Mouse (Mus musculus): ENCODE results near the gene Arf3. TPM values are rescaled to one million over a fixed set of nuclear protein-coding genes. Genes with fewer than 3 reads are reported as not detected.
A peak's percentile ranks its signal among the peaks of the same experiment; 100 is the strongest.

Arf3 gene
- polyA plus RNA-seq, 1 experiment from 2014 or later = 53.3 TPM

- H3K36me3 ChIP-seq = no peaks in the 10 kb centered on the region
- H3K4me3 ChIP-seq (replicated peaks) = peak overlapping the region; percentile 38
- WGBS = 3% methylated on average over 19 of the region's 19 CpGs
- peak overlapping the region; percentile 56 for H3K27ac ChIP-seq (replicated peaks)
- peak overlapping the region; percentile 47 for H3K4me2 ChIP-seq (replicated peaks)
- ATAC-seq (ENCODE audit: insufficient number of reproducible peaks, low FRiP score, low TSS enrichment, low read depth) = no peak
- H3K9me3 ChIP-seq (replicated peaks) = no peaks in the 10 kb centered on the region
- peaks cover 93% of the 10 kb centered on the region for H3K27me3 ChIP-seq
- H3K9ac ChIP-seq = no peak overlapping the region
- H3K4me1 ChIP-seq = peaks cover 65% of the 10 kb centered on the region
Observed at GRCm38 (mm10) chr15:98777005-98777616, 14.1 kb upstream of the Arf3 start.

DNA sequence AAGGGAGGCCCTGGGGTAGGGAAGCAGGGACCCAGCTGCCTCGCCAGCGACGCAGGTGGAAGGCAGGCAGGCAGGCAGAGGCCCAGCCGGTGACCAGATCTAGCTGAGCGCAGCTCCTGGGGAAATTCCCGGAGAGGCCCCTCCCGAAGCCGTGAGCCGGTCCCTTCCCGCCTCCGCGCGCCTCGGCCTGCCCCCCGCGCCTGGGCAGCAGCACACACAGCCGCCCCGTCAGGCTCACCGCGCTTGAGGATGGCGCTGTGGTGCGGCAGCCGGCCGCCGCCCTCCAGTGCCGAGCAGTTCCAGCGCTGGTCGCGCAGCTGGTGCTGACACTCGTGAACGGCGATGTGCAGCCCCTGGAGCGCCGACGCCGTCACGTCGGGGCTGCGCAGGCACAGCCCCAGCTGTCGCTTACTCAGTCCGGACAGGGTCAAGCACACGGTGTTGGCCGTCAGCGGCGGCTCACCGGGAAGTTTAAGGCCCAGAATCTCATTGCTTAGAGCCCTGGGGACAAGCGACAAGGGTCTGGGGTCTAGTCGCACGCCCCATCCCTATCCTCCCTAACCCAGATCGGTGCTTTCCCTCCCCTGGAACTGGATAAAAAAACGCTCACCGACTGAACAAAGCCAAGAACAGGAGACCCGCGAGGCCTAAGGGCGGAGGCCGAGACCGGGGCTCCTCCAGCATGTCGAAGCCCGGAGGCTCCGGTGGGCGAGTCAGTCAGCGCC is 13.4 kb upstream of the Arf3 start:
- 2% methylated on average over 60 of the region's 62 CpGs for WGBS
- H3K9ac ChIP-seq = no peak overlapping the region
- H3K4me1 ChIP-seq = peaks cover 68% of the 10 kb centered on the region
- peaks cover 95% of the 10 kb centered on the region for H3K27me3 ChIP-seq
- peak overlapping the region; percentile 38 for H3K4me3 ChIP-seq (replicated peaks)
- peak overlapping the region; percentile 56 for H3K27ac ChIP-seq (replicated peaks)
- H3K36me3 ChIP-seq = no peaks in the 10 kb centered on the region
- H3K9me3 ChIP-seq (replicated peaks) = no peaks in the 10 kb centered on the region
- peak; percentile 22; the same call in 1 of the 2 replicates for ATAC-seq (ENCODE audit: insufficient number of reproducible peaks, low FRiP score, low TSS enrichment, low read depth)
- H3K4me2 ChIP-seq (replicated peaks) = peak overlapping the region; percentile 47

GRCm38 (mm10) chr15:98775533-98775932 is 12.5 kb upstream of the Arf3 start:
- Histone ChIP-seq H3K4me1 (peaks cover 62% of the 10 kb centered on the region), H3K9me3 (replicated peaks) (no peaks in the 10 kb centered on the region), H3K36me3 (no peaks in the 10 kb centered on the region), H3K9ac (no peak overlapping the region), H3K4me3 (replicated peaks) (peak overlapping the region; percentile 38), H3K4me2 (replicated peaks) (peak overlapping the region; percentile 47), H3K27ac (replicated peaks) (peak overlapping the region; percentile 56; the same call in 1 of the 2 replicates), H3K27me3 (peaks cover 90% of the 10 kb centered on the region)
- 5% methylated on average over 5 of the region's 5 CpGs for WGBS
- no peak for ATAC-seq (ENCODE audit: insufficient number of reproducible peaks, low FRiP score, low TSS enrichment, low read depth)

DNA sequence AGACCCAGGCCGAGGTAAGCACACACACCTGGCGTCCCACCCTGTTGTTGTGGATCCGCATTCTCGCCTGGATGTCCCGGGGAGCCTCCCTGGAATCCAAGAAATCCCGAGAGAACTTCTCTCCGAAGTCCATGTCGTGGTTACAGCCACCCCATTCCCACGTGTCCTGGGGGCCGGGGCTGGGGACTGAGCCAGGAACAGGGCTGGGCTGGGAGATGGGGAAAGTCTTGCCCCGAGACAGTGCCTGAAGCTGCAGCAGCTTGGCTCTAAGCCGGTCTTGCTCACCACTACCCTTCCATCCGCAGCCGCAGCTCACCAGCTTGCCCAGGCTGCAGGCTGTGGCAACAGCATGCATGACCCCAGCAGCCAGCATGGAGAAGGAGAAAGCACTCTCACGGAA is 11.1 kb upstream of the Arf3 start:
- Histone ChIP-seq H3K4me3 (replicated peaks) (no peak overlapping the region), H3K27ac (replicated peaks) (no peak overlapping the region; the same call in 1 of the 2 replicates), H3K9me3 (replicated peaks) (no peaks in the 10 kb centered on the region), H3K4me2 (replicated peaks) (no peak overlapping the region; the same call in 1 of the 2 replicates), H3K4me1 (peaks cover 55% of the 10 kb centered on the region), H3K9ac (no peak overlapping the region), H3K27me3 (peaks cover 82% of the 10 kb centered on the region), H3K36me3 (no peaks in the 10 kb centered on the region)
- no peak for ATAC-seq (ENCODE audit: insufficient number of reproducible peaks, low FRiP score, low TSS enrichment, low read depth)
- WGBS = 15% methylated on average over 15 of the region's 15 CpGs

GRCm38 (mm10) chr15:98772511-98773211 is 9.6 kb upstream of the Arf3 start:
- peaks cover 68% of the 10 kb centered on the region for H3K27me3 ChIP-seq
- peak overlapping the region; percentile 53 for H3K4me2 ChIP-seq (replicated peaks)
- no peak; the same call in 1 of the 2 replicates for ATAC-seq (ENCODE audit: insufficient number of reproducible peaks, low FRiP score, low TSS enrichment, low read depth)
- no peak overlapping the region for H3K27ac ChIP-seq (replicated peaks)
- H3K9ac ChIP-seq = no peak overlapping the region; the same call in 1 of the 2 replicates
- H3K4me3 ChIP-seq (replicated peaks) = peak overlapping the region; percentile 33
- H3K9me3 ChIP-seq (replicated peaks) = no peaks in the 10 kb centered on the region
- no peaks in the 10 kb centered on the region for H3K36me3 ChIP-seq
- peaks cover 41% of the 10 kb centered on the region for H3K4me1 ChIP-seq
- 5% methylated on average over 36 of the region's 36 CpGs for WGBS

DNA sequence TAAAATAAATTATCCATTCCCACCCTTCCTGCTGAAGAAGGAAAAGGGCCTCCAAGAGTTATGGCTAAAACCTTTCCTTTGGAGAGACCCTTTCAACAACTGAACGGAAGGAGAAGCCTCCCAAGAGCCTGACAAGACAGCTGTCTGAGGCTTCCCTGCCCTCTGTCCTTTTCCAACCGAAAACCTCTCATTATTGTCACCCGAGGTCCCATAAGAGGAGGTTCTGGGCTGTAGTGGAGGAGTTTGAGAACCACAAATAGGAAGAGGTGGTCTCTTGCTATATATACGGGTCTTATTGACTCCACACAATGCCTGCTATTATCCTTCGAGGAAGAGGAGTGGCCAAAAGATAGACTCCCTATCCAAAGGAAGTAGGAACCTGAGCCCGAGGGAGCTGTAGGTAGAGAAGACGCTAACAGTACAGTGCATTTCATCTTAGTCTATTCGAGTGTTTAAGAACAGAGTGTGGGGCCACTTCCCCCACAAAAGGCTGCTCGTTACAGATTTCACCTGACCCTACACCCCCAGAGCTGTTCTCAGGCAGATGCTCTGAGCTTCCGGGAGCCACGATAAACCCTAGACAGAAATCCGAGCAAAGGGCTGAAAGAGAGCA is 8.9 kb upstream of the Arf3 start:
- Histone ChIP-seq H3K9ac (no peak overlapping the region), H3K27ac (replicated peaks) (no peak overlapping the region), H3K4me1 (peaks cover 34% of the 10 kb centered on the region), H3K36me3 (no peaks in the 10 kb centered on the region), H3K27me3 (peaks cover 60% of the 10 kb centered on the region), H3K4me2 (replicated peaks) (peak overlapping the region; percentile 53), H3K9me3 (replicated peaks) (no peaks in the 10 kb centered on the region), H3K4me3 (replicated peaks) (peak overlapping the region; percentile 33; the same call in 1 of the 2 replicates)
- no peak for ATAC-seq (ENCODE audit: insufficient number of reproducible peaks, low FRiP score, low TSS enrichment, low read depth)
- WGBS = 15% methylated on average over 12 of the region's 12 CpGs

GRCm38 (mm10) chr15:98768259-98768658 is 5.2 kb upstream of the Arf3 start:
- Histone ChIP-seq H3K4me3 (replicated peaks) (no peak overlapping the region), H3K27ac (replicated peaks) (no peak overlapping the region), H3K4me2 (replicated peaks) (no peak overlapping the region), H3K4me1 (peaks cover 17% of the 10 kb centered on the region), H3K9me3 (replicated peaks) (no peaks in the 10 kb centered on the region), H3K9ac (no peak overlapping the region), H3K27me3 (peaks cover 31% of the 10 kb centered on the region), H3K36me3 (no peaks in the 10 kb centered on the region)
- WGBS = 15% methylated on average over 5 of the region's 5 CpGs
- peak; percentile 62 for ATAC-seq (ENCODE audit: insufficient number of reproducible peaks, low FRiP score, low TSS enrichment, low read depth)

GRCm38 (mm10) chr15:98765929-98766328 is 2.9 kb upstream of the Arf3 start:
- Histone ChIP-seq H3K4me3 (replicated peaks) (no peak overlapping the region), H3K27me3 (peaks cover 10% of the 10 kb centered on the region), H3K27ac (replicated peaks) (no peak overlapping the region), H3K4me1 (peaks cover 18% of the 10 kb centered on the region), H3K36me3 (no peaks in the 10 kb centered on the region), H3K9me3 (replicated peaks) (no peaks in the 10 kb centered on the region), H3K4me2 (replicated peaks) (no peak overlapping the region), H3K9ac (no peak overlapping the region)
- no peak for ATAC-seq (ENCODE audit: insufficient number of reproducible peaks, low FRiP score, low TSS enrichment, low read depth)
- 65% methylated on average over 4 of the region's 4 CpGs for WGBS

DNA sequence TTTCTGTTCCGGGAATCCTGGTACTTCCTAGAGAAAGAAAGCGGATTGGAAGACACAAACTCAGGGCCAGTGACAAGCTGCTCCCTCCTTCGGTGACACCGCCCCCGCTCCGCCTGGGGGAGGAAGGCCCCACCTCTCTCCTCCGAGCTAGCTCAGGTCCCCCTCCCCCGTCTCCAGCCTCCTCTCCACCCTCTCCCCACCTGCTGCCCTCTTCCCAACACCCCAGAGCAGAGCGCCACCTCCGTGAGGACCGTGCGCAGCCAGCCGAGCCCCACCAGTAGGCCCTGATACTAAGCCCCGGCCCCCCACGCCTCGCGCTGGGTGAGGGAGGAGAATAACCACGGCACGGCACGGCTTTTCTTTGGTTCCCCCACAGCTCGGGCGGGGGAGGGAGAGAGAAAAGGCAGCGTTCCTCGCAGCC is 803 bp downstream of the Arf3 start:
- Histone ChIP-seq H3K9ac (peak overlapping the region; percentile 83), H3K27me3 (peaks cover 4% of the 10 kb centered on the region; the same call in 1 of the 2 replicates), H3K36me3 (peaks cover 11% of the 10 kb centered on the region; the same call in 1 of the 2 replicates), H3K9me3 (replicated peaks) (no peaks in the 10 kb centered on the region), H3K4me1 (peaks cover 18% of the 10 kb centered on the region), H3K4me3 (replicated peaks) (peak overlapping the region; percentile 99), H3K27ac (replicated peaks) (peak overlapping the region; percentile 88), H3K4me2 (replicated peaks) (peak overlapping the region; percentile 92)
- peak; percentile 74 for ATAC-seq (ENCODE audit: insufficient number of reproducible peaks, low FRiP score, low TSS enrichment, low read depth)
- 1% methylated on average over 20 of the region's 24 CpGs for WGBS

GRCm38 (mm10) chr15:98754125-98754524 is 8.9 kb downstream of the Arf3 start:
- H3K9ac ChIP-seq = no peak overlapping the region
- H3K4me1 ChIP-seq = no peaks in the 10 kb centered on the region
- H3K4me2 ChIP-seq (replicated peaks) = no peak overlapping the region
- ATAC-seq (ENCODE audit: insufficient number of reproducible peaks, low FRiP score, low TSS enrichment, low read depth) = no peak
- H3K4me3 ChIP-seq (replicated peaks) = no peak overlapping the region
- peaks cover 16% of the 10 kb centered on the region for H3K36me3 ChIP-seq
- H3K27me3 ChIP-seq = no peaks in the 10 kb centered on the region
- H3K9me3 ChIP-seq (replicated peaks) = no peaks in the 10 kb centered on the region
- H3K27ac ChIP-seq (replicated peaks) = no peak overlapping the region
- WGBS = 95% methylated on average over 2 of the region's 2 CpGs

GRCm38 (mm10) chr15:98753021-98753423 is 10.0 kb downstream of the Arf3 start:
- H3K9ac ChIP-seq = no peak overlapping the region
- no peaks in the 10 kb centered on the region for H3K27me3 ChIP-seq
- 77% methylated on average over 8 of the region's 8 CpGs for WGBS
- no peaks in the 10 kb centered on the region for H3K9me3 ChIP-seq (replicated peaks)
- no peak overlapping the region for H3K4me3 ChIP-seq (replicated peaks)
- ATAC-seq (ENCODE audit: insufficient number of reproducible peaks, low FRiP score, low TSS enrichment, low read depth) = no peak
- no peak overlapping the region for H3K27ac ChIP-seq (replicated peaks)
- H3K36me3 ChIP-seq = peaks cover 11% of the 10 kb centered on the region; the same call in 1 of the 2 replicates
- no peak overlapping the region for H3K4me2 ChIP-seq (replicated peaks)
- H3K4me1 ChIP-seq = no peaks in the 10 kb centered on the region

Data from embryonic facial prominence, embryonic 15.5 days (tissue).